ENCODE assay signal across 10 mouse cellular contexts in genomic region chr3:58168522-58169185, GRCm38 (mm10).
DNase-seq lines count a peak whose midpoint lies in the region; ATAC-seq and TF ChIP-seq lines count a peak whose summit lies in the region.
"Had no signal": no experiment of that assay in that cellular context is flagged by ENCODE, and none has a peak within 500 bp of the region (broad histone marks: within the 10 kb centered on the region; RNA-seq: fewer than 3 reads in every experiment).

No protein-coding gene starts in this region.

- no peak overlapping the region for H3K9ac ChIP-seq in forebrain, postnatal 0 days
- no peak overlapping the region for H3K9ac ChIP-seq in hindbrain, embryonic 16.5 days (ENCODE audit: low read depth, low read length)
- H3K9ac ChIP-seq: embryonic facial prominence, embryonic 15.5 days; liver, embryonic 15.5 days had no signal

- WGBS in forebrain, postnatal 0 days: 15% methylated on average over 14 of the region's 14 CpGs
- 37% methylated on average over 14 of the region's 14 CpGs for WGBS in hindbrain, embryonic 16.5 days

- ATAC-seq in forebrain, postnatal 0 days: peak; percentile 81
- peak; percentile 79 for ATAC-seq in hindbrain, embryonic 16.5 days

- H3K9me3 ChIP-seq in forebrain, postnatal 0 days (ENCODE audit: low read length): no peaks in the 10 kb centered on the region
- no peaks in the 10 kb centered on the region for H3K9me3 ChIP-seq in hindbrain, embryonic 16.5 days (ENCODE audit: control insufficient read depth, low read length)
- H3K9me3 ChIP-seq: embryonic facial prominence, embryonic 15.5 days; liver, embryonic 15.5 days had no signal

- intact Hi-C loops in gastrocnemius, postnatal 36 days (cut with DNase I): no loop called here

- no peak for TF ChIP-seq CTCF in forebrain, postnatal 0 days (IDR thresholded peaks at IDR 0.05; ENCODE audit: low read depth)

- 0 out of 2 replicates have a peak overlapping the region, but pooled peaks have one; percentile 2 for H3K27ac ChIP-seq in forebrain, postnatal 0 days (ENCODE audit: low read depth, low read length)
- 0 out of 2 replicates have a peak overlapping the region, but pooled peaks have one; percentile 3 for H3K27ac ChIP-seq in hindbrain, embryonic 16.5 days (ENCODE audit: low read depth, low read length)
- H3K27ac ChIP-seq: embryonic facial prominence, embryonic 15.5 days; liver, embryonic 15.5 days had no signal

- H3K4me1 ChIP-seq in forebrain, postnatal 0 days (ENCODE audit: insufficient read depth): no peaks in the 10 kb centered on the region
- no peaks in the 10 kb centered on the region for H3K4me1 ChIP-seq in hindbrain, embryonic 16.5 days (ENCODE audit: control insufficient read depth, insufficient read depth, low read depth, low read length)
- H3K4me1 ChIP-seq: liver, embryonic 15.5 days had no signal

- H3K4me2 ChIP-seq in forebrain, postnatal 0 days (ENCODE audit: low read depth): peak overlapping the region; percentile 10; the same call in 1 of the 2 replicates
- no peak overlapping the region for H3K4me2 ChIP-seq in hindbrain, embryonic 16.5 days (ENCODE audit: low read length)
- H3K4me2 ChIP-seq: embryonic facial prominence, embryonic 15.5 days; liver, embryonic 15.5 days had no signal

- DNase-seq in gastrocnemius, adult 18-20 months (ENCODE audit: low spot score): peak; percentile 9
- no peak for DNase-seq in gastrocnemius, postnatal 36 days
- DNase-seq in adrenal gland, adult 8-10 months: peak; percentile 64
- peak; percentile 56 for DNase-seq in forebrain, postnatal 0 days
- DNase-seq in lung, postnatal 25 days (ENCODE audit: low spot score): peak; percentile 9
- DNase-seq in thymus, postnatal 4 days: no peak
- DNase-seq in embryo, embryonic 10.5 days (ENCODE audit: low spot score): no peak

- H3K36me3 ChIP-seq in forebrain, postnatal 0 days (ENCODE audit: insufficient read depth): no peaks in the 10 kb centered on the region
- H3K36me3 ChIP-seq in hindbrain, embryonic 16.5 days (ENCODE audit: control insufficient read depth, insufficient read depth, low read length): no peaks in the 10 kb centered on the region
- H3K36me3 ChIP-seq: embryonic facial prominence, embryonic 15.5 days; liver, embryonic 15.5 days had no signal

- H3K27me3 ChIP-seq in forebrain, postnatal 0 days (ENCODE audit: insufficient read depth, low read length): no peaks in the 10 kb centered on the region
- H3K27me3 ChIP-seq in hindbrain, embryonic 16.5 days (replicated peaks; ENCODE audit: control insufficient read depth, insufficient read depth, low read length): no peaks in the 10 kb centered on the region
- H3K27me3 ChIP-seq: embryonic facial prominence, embryonic 15.5 days; liver, embryonic 15.5 days had no signal

- no peak overlapping the region for H3K4me3 ChIP-seq in forebrain, postnatal 0 days (ENCODE audit: low read depth, low read length)
- no peak overlapping the region for H3K4me3 ChIP-seq in hindbrain, embryonic 16.5 days (ENCODE audit: low read length)
- H3K4me3 ChIP-seq: embryonic facial prominence, embryonic 15.5 days; liver, embryonic 15.5 days had no signal

Comparison
In these comparisons a context has a peak if more than half of its experiments do, and no peak if none do; other contexts are left out.
1. DNase-seq: peak in gastrocnemius, adult 18-20 months (single experiment), adrenal gland, adult 8-10 months (single experiment), forebrain, postnatal 0 days (single experiment) and lung, postnatal 25 days (single experiment); none in gastrocnemius, postnatal 36 days (0 of 2), thymus, postnatal 4 days (single experiment) and embryo, embryonic 10.5 days (single experiment).